Comparison of ENCODE assay signal across 8 mouse cellular contexts in genomic region chr16:90144541-90144940, GRCm38 (mm10). TPM values are rescaled to one million over a fixed set of nuclear protein-coding genes. Genes with fewer than 3 reads are reported as not detected.
A peak's percentile ranks its signal among the peaks of the same experiment; 100 is the strongest.
DNase-seq lines count a peak whose midpoint lies in the region; ATAC-seq and TF ChIP-seq lines count a peak whose summit lies in the region.

No protein-coding gene starts in this region.

- H3K9me3 ChIP-seq in hindbrain, embryonic 13.5 days, result no peaks in the 10 kb centered on the region
- H3K9me3 ChIP-seq in midbrain, embryonic 11.5 days (ENCODE audit: control insufficient read depth, low read length), result no peaks in the 10 kb centered on the region

- H3K27me3 ChIP-seq in kidney, adult 2 months (replicated peaks; ENCODE audit: control insufficient read depth, insufficient read depth, low read length), result no peaks in the 10 kb centered on the region
- H3K27me3 ChIP-seq in hindbrain, embryonic 13.5 days, result no peaks in the 10 kb centered on the region
- peaks cover 24% of the 10 kb centered on the region for H3K27me3 ChIP-seq in midbrain, embryonic 11.5 days (ENCODE audit: control insufficient read depth, insufficient read depth, low read length)

- DNase-seq in kidney, adult 2 months, result no peak
- no peak for DNase-seq in kidney, postnatal 36 days
- no peak for DNase-seq in midbrain, embryonic 11.5 days (ENCODE audit: low spot score, missing footprints)
- DNase-seq in adrenal gland, postnatal 36 days, result no peak
- DNase-seq in gastrocnemius, adult 8-10 months (ENCODE audit: low spot score in 2 of 2), result no peak
- DNase-seq in heart, adult 18-20 months, result no peak

- no peak for TF ChIP-seq CTCF in kidney, adult 2 months (conservative IDR thresholded peaks at IDR 0.05; ENCODE audit: insufficient read depth, insufficient read length, low read depth, low read length)
- no peak for TF ChIP-seq CTCF in bone marrow, adult 2 months (IDR thresholded peaks at IDR 0.05; ENCODE audit: control insufficient read depth, insufficient read depth, low read length)

- no peaks in the 10 kb centered on the region for H3K36me3 ChIP-seq in kidney, adult 2 months (ENCODE audit: control insufficient read depth, insufficient read depth, low read length)
- H3K36me3 ChIP-seq in hindbrain, embryonic 13.5 days, result no peaks in the 10 kb centered on the region
- no peaks in the 10 kb centered on the region for H3K36me3 ChIP-seq in midbrain, embryonic 11.5 days (ENCODE audit: control insufficient read depth, insufficient read depth, low read length)

- H3K27ac ChIP-seq in kidney, adult 2 months (ENCODE audit: insufficient read depth, low read depth, low read length), result no peak overlapping the region
- H3K27ac ChIP-seq in bone marrow, adult 2 months (ENCODE audit: control insufficient read depth, insufficient read depth, low read depth, low read length, poor library complexity), result peak overlapping the region; percentile 0; the same call in 1 of the 2 replicates
- peak overlapping the region; percentile 95; the same call in 1 of the 2 replicates for H3K27ac ChIP-seq in hindbrain, embryonic 13.5 days
- no peak overlapping the region for H3K27ac ChIP-seq in midbrain, embryonic 11.5 days (ENCODE audit: low read depth, low read length)

- TF ChIP-seq POLR2A in kidney, adult 2 months (IDR thresholded peaks at IDR 0.05; ENCODE audit: low read depth, low read length), result no peak
- TF ChIP-seq POLR2A in bone marrow, adult 2 months (IDR thresholded peaks at IDR 0.05; ENCODE audit: borderline replicate concordance, control insufficient read depth, low read depth, low read length), result no peak

- no peak for ATAC-seq in hindbrain, embryonic 13.5 days (ENCODE audit: low FRiP score)
- no peak for ATAC-seq in midbrain, embryonic 11.5 days (ENCODE audit: low FRiP score)

- H3K4me2 ChIP-seq in hindbrain, embryonic 13.5 days, result peak overlapping the region; percentile 64
- peak overlapping the region; percentile 96 for H3K4me2 ChIP-seq in midbrain, embryonic 11.5 days

- peak overlapping the region; percentile 79 for H3K9ac ChIP-seq in hindbrain, embryonic 13.5 days
- peak overlapping the region; percentile 88 for H3K9ac ChIP-seq in midbrain, embryonic 11.5 days (ENCODE audit: low read length)

- 12% methylated on average over 13 of the region's 13 CpGs for WGBS in kidney, adult 2 months
- WGBS in bone marrow, adult 2 months, result 10% methylated on average over 13 of the region's 13 CpGs
- WGBS in hindbrain, embryonic 13.5 days, result 19% methylated on average over 13 of the region's 13 CpGs
- WGBS in midbrain, embryonic 11.5 days, result 10% methylated on average over 13 of the region's 13 CpGs

- no peaks in the 10 kb centered on the region for H3K4me1 ChIP-seq in kidney, adult 2 months (ENCODE audit: control insufficient read depth, insufficient read depth, low read length)
- no peaks in the 10 kb centered on the region; the same call in 1 of the 2 replicates for H3K4me1 ChIP-seq in bone marrow, adult 2 months (ENCODE audit: control insufficient read depth, insufficient read depth, low read length)
- H3K4me1 ChIP-seq in hindbrain, embryonic 13.5 days (replicated peaks), result peaks cover 35% of the 10 kb centered on the region
- peaks cover 15% of the 10 kb centered on the region for H3K4me1 ChIP-seq in midbrain, embryonic 11.5 days (ENCODE audit: control insufficient read depth, insufficient read depth, low read length)

- peak overlapping the region; percentile 70 for H3K4me3 ChIP-seq in kidney, adult 2 months (ENCODE audit: insufficient read depth, low read depth, low read length)
- H3K4me3 ChIP-seq in bone marrow, adult 2 months (replicated peaks; ENCODE audit: control insufficient read depth, low read depth, low read length), result peak overlapping the region; percentile 73
- H3K4me3 ChIP-seq in hindbrain, embryonic 13.5 days, result peak overlapping the region; percentile 76
- H3K4me3 ChIP-seq in midbrain, embryonic 11.5 days (ENCODE audit: low read depth, low read length), result peak overlapping the region; percentile 64

RNA-seq across cellular contexts. Expression of gene Tiam1, which starts 1.0 kb away (rescaled TPM):
- 2.6 and 4.0 TPM in 2 replicates for polyA plus RNA-seq in kidney, adult 2 months (2012; rRNA removed)
- 8.3 and 10.7 TPM in 2 replicates for polyA plus RNA-seq in bone marrow, adult 2 months (2011; ENCODE audit: insufficient read depth, insufficient read length, low replicate concordance, missing spikeins)
- 27.4 and 29.0 TPM in 2 replicates for polyA plus RNA-seq in hindbrain, embryonic 13.5 days (2015; fragmentation: Nextera tagmentation; extraction: Ambion mirVana)
- polyA plus RNA-seq in midbrain, embryonic 11.5 days (2014; fragmentation: Nextera tagmentation; extraction: Ambion mirVana), result 14.2 and 16.9 TPM in 2 replicates
- 10 to 100 TPM; 80.7 to 96.3 TPM for total RNA-seq in adrenal gland, postnatal 36 days (2021)
- 10 to 100 TPM in 2 of 4 experiments, 1 to 10 TPM in 2; 2.9 to 14.0 (median 7.2) TPM for total RNA-seq in gastrocnemius, adult 8-10 months (2022)
- total RNA-seq in heart, adult 18-20 months (2021), result 1 to 10 TPM; 8.1 to 8.5 TPM

Comparison
In these comparisons a context has a peak if more than half of its experiments do, and no peak if none do; other contexts are left out.
1. H3K27ac ChIP-seq: peak in bone marrow, adult 2 months (single experiment) and hindbrain, embryonic 13.5 days (single experiment); none in kidney, adult 2 months (single experiment) and midbrain, embryonic 11.5 days (single experiment).
2. Peak in every context shown above with its lines, with median percentiles within 50 percentile points of each other: H3K4me3 ChIP-seq.